Mouse (Mus musculus): ENCODE measurements around the gene Arl11. TPM values are rescaled to one million over a fixed set of nuclear protein-coding genes. Genes with fewer than 3 reads are reported as not detected.

The Arl11 gene
- polyA plus RNA-seq, 1 experiment from 2014 or later = 5.0 TPM

GRCm38 (mm10) chr14:61360131-61360980 lies 50.8 kb downstream of the Arl11 start, which contains the start of gene Ebpl:
Ebpl (minus strand) TSS chr14:61360439.
- peak; percentile 97 for ATAC-seq
- 1% methylated on average over 40 of the region's 40 CpGs for WGBS
- TF ChIP-seq CTCF (IDR thresholded peaks at IDR 0.05) (peak; percentile 35), EP300 (IDR thresholded peaks at IDR 0.05) (no peak)

DNA sequence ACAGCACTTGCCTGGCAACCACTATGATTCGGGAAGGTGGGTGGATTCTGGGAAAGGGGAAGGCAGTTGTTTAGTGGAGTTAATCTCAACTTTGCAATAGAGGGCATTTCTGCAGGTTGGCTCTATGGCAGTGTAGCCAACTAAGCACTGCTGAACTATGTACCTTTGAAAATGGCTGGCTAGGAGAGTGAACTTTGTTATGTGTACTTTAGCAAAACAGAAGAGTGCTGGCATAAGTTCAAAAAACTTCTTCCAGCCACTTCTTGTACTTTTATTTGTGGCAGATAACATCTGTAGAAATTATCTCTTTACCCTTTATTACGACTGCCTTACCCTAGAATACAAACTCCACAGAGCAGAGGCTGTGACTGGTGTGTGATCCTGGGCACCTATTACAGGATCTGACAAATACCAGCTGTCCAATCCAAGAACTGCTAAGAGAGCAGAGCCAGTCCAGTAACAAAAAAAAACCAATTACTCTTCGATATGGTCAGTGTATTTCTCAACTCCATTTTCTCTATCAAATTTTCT lies 51.5 kb downstream of the Arl11 start:
- TF ChIP-seq CTCF (IDR thresholded peaks at IDR 0.05) (no peak), EP300 (IDR thresholded peaks at IDR 0.05) (no peak)
- H3K27me3 ChIP-seq (replicated peaks; ENCODE audit: insufficient read depth, low read length) = no peaks in the 10 kb centered on the region
- no peaks in the 10 kb centered on the region; the same call in 1 of the 2 replicates for H3K4me1 ChIP-seq (ENCODE audit: insufficient read depth, low read depth, low read length)
- 0 out of 2 replicates have a peak overlapping the region, but pooled peaks have one; percentile 55 for H3K4me3 ChIP-seq (ENCODE audit: low read depth, low read length)
- no peak overlapping the region for H3K9ac ChIP-seq (replicated peaks; ENCODE audit: low read depth)
- no peaks in the 10 kb centered on the region for H3K9me3 ChIP-seq (ENCODE audit: low read length)
- WGBS = 40% methylated on average over 3 of the region's 3 CpGs
- H3K27ac ChIP-seq (ENCODE audit: low read length) = no peak overlapping the region
- ATAC-seq = no peak
- peak overlapping the region; percentile 68; the same call in 1 of the 2 replicates for H3K4me2 ChIP-seq (replicated peaks; ENCODE audit: low read depth, low read length)
- DNase-seq (ENCODE audit: low spot score) = no peak
- no peaks in the 10 kb centered on the region for H3K36me3 ChIP-seq (ENCODE audit: insufficient read depth, low read length)

More at GRCm38 (mm10) chr14:61360131-61360980, 50.8 kb downstream of the Arl11 start, which contains the start of gene Ebpl:
- H3K4me1 ChIP-seq (ENCODE audit: insufficient read depth, low read depth, low read length) = no peaks in the 10 kb centered on the region; the same call in 1 of the 2 replicates
- peak; percentile 91 for DNase-seq (ENCODE audit: low spot score)
- peak within 1 kb of the TSS; percentile 58 for H3K9ac ChIP-seq (replicated peaks; ENCODE audit: low read depth)
- peak within 1 kb of the TSS; percentile 38; the same call in 1 of the 2 replicates for H3K27ac ChIP-seq (ENCODE audit: low read length)
- H3K27me3 ChIP-seq (replicated peaks; ENCODE audit: insufficient read depth, low read length) = no peaks in the 10 kb centered on the region
- peak within 1 kb of the TSS; percentile 55 for H3K4me3 ChIP-seq (ENCODE audit: low read depth, low read length)
- H3K36me3 ChIP-seq (ENCODE audit: insufficient read depth, low read length) = no peaks in the 10 kb centered on the region
- H3K9me3 ChIP-seq (ENCODE audit: low read length) = no peaks in the 10 kb centered on the region
- peak within 1 kb of the TSS; percentile 68 for H3K4me2 ChIP-seq (replicated peaks; ENCODE audit: low read depth, low read length)

Other genes with a start within 250 kb of the Arl11 start
- gene Sacs, start 171.3 kb upstream of the Arl11 start, polyA plus RNA-seq (2015; fragmentation: Nextera tagmentation; extraction: Ambion mirVana) = 0.75 and 1.00 TPM in 2 replicates
- 4.2 and 6.1 TPM in 2 replicates for gene Sgcg, start 51.3 kb upstream of the Arl11 start, polyA plus RNA-seq (2015; fragmentation: Nextera tagmentation; extraction: Ambion mirVana)
- gene Ebpl, start 50.7 kb downstream of the Arl11 start, polyA plus RNA-seq (2015; fragmentation: Nextera tagmentation; extraction: Ambion mirVana) = 2.9 and 3.6 TPM in 2 replicates
- 14.8 and 16.4 TPM in 2 replicates for gene Kpna3, start 130.1 kb downstream of the Arl11 start, polyA plus RNA-seq (2015; fragmentation: Nextera tagmentation; extraction: Ambion mirVana)
- 21.6 and 21.7 TPM in 2 replicates for gene Spryd7, start 247.1 kb downstream of the Arl11 start, polyA plus RNA-seq (2015; fragmentation: Nextera tagmentation; extraction: Ambion mirVana)